Mouse (Mus musculus): ENCODE results near the gene Ndrg3.
"Not testable (repeated sequence)": the region's sequence is repeated elsewhere in the genome, so short reads cannot be mapped to it uniquely, and the experiment has no call there.

Gene Ndrg3

GRCm38 (mm10) chr2:156937795-156938194, 54.1 kb downstream of the Ndrg3 start:
- no peak for DNase-seq (ENCODE audit: low read depth, low spot score)

GRCm38 (mm10) chr2:156935005-156935404, 56.9 kb downstream of the Ndrg3 start:
- DNase-seq (ENCODE audit: low read depth, low spot score) = no peak

GRCm38 (mm10) chr2:156933426-156933825, 58.4 kb downstream of the Ndrg3 start:
- no peak for DNase-seq (ENCODE audit: low read depth, low spot score)

- DNase-seq (ENCODE audit: low read depth, low spot score) = no peak
These were observed 60.4 kb downstream of the Ndrg3 start for GRCm38 (mm10) chr2:156931421-156931820.

- DNase-seq (ENCODE audit: low read depth, low spot score) = no peak
These were observed 61.3 kb downstream of the Ndrg3 start for GRCm38 (mm10) chr2:156930549-156930948.

GRCm38 (mm10) chr2:156929519-156930120, 62.2 kb downstream of the Ndrg3 start:
- DNase-seq (ENCODE audit: low read depth, low spot score) = no peak

GRCm38 (mm10) chr2:156928606-156929005, 63.2 kb downstream of the Ndrg3 start:
- no peak for DNase-seq (ENCODE audit: low read depth, low spot score)

GRCm38 (mm10) chr2:156927663-156928062, 64.2 kb downstream of the Ndrg3 start:
- no peak for DNase-seq (ENCODE audit: low read depth, low spot score)

GRCm38 (mm10) chr2:156925611-156926010, 66.2 kb downstream of the Ndrg3 start:
- not testable (repeated sequence) for DNase-seq (ENCODE audit: low read depth, low spot score)

- DNase-seq (ENCODE audit: low read depth, low spot score) = not testable (repeated sequence)
These were observed 66.8 kb downstream of the Ndrg3 start for GRCm38 (mm10) chr2:156925075-156925474.

- no peak for DNase-seq (ENCODE audit: low read depth, low spot score)
These were observed 67.5 kb downstream of the Ndrg3 start for GRCm38 (mm10) chr2:156924210-156924898.

GRCm38 (mm10) chr2:156923057-156923456, 68.8 kb downstream of the Ndrg3 start:
- no peak for DNase-seq (ENCODE audit: low read depth, low spot score)

- no peak for DNase-seq (ENCODE audit: low read depth, low spot score)
These were observed 72.1 kb downstream of the Ndrg3 start for GRCm38 (mm10) chr2:156919796-156920195.

GRCm38 (mm10) chr2:156919191-156919590, 72.7 kb downstream of the Ndrg3 start:
- not testable (repeated sequence) for DNase-seq (ENCODE audit: low read depth, low spot score)

- DNase-seq (ENCODE audit: low read depth, low spot score) = no peak
These were observed 73.3 kb downstream of the Ndrg3 start for GRCm38 (mm10) chr2:156918562-156918961.

- no peak for DNase-seq (ENCODE audit: low read depth, low spot score)
These were observed 75.3 kb downstream of the Ndrg3 start for GRCm38 (mm10) chr2:156916419-156917125.

GRCm38 (mm10) chr2:156915559-156915958, 76.3 kb downstream of the Ndrg3 start:
- DNase-seq (ENCODE audit: low read depth, low spot score) = no peak

GRCm38 (mm10) chr2:156913191-156913590, 78.7 kb downstream of the Ndrg3 start:
- no peak for DNase-seq (ENCODE audit: low read depth, low spot score)

- DNase-seq (ENCODE audit: low read depth, low spot score) = not testable (repeated sequence)
These were observed 85.9 kb downstream of the Ndrg3 start for GRCm38 (mm10) chr2:156905931-156906330.

GRCm38 (mm10) chr2:156904976-156905717, 86.7 kb downstream of the Ndrg3 start:
- DNase-seq (ENCODE audit: low read depth, low spot score) = peak; percentile 71

GRCm38 (mm10) chr2:156903367-156903766, 88.5 kb downstream of the Ndrg3 start:
- peak; percentile 76 for DNase-seq (ENCODE audit: low read depth, low spot score)

- DNase-seq (ENCODE audit: low read depth, low spot score) = not testable (repeated sequence)
These were observed 89.4 kb downstream of the Ndrg3 start for GRCm38 (mm10) chr2:156902411-156902810.

All from ZHBTc4 (cell line).